Mouse (Mus musculus) ES-E14 (cell line): Measurements from ENCODE around the gene Desi1. TPM values are rescaled to one million over a fixed set of nuclear protein-coding genes. Genes with fewer than 3 reads are reported as not detected.

Experiments
- DNase-seq: peaks from one replicate; pipeline ENCODE4 v3.0.0-alpha.2; 2013; ENCODE audit warnings: low read depth, low spot score
- H3K27ac ChIP-seq: 2 replicates; pipeline ENCODE4 v1.5.1; 2012; ENCODE audit warnings: low read depth, mild to moderate bottlenecking, low read length, moderate library complexity, mixed read lengths; ENCODE audit not compliant: poor library complexity, insufficient read depth, severe bottlenecking
- H3K36me3 ChIP-seq: 2 replicates; pipeline ENCODE4 v1.6.1; 2012; ENCODE audit warnings: mild to moderate bottlenecking, low read length, moderate library complexity, mixed read lengths; ENCODE audit not compliant: control insufficient read depth, poor library complexity, insufficient read depth, severe bottlenecking
- H3K4me1 ChIP-seq, 2 experiments: fragments of 150-350 bp in 1 of 2; sonication (generic) in 1 of 2; 2 replicates each; pipeline ENCODE4 v1.6.1; 2012; ENCODE audit warnings: low read length in 2 of 2, mild to moderate bottlenecking in 1 of 2, mixed read lengths in 1 of 2; ENCODE audit not compliant: control insufficient read depth in 2 of 2, insufficient read depth in 2 of 2, poor library complexity in 1 of 2
- H3K4me3 ChIP-seq, 2 experiments: fragments of 150-350 bp in 1 of 2; sonication (generic) in 1 of 2; 2 replicates each; pipeline ENCODE4 v1.5.1; 2012; ENCODE audit warnings: low read length in 2 of 2, low read depth in 1 of 2, mild to moderate bottlenecking in 1 of 2, mixed read lengths in 1 of 2; ENCODE audit not compliant: insufficient read depth in 1 of 2, poor library complexity in 1 of 2, severe bottlenecking in 1 of 2
- H3K9ac ChIP-seq: 2 replicates; pipeline ENCODE4 v1.6.1; 2012; ENCODE audit warnings: low read depth, mild to moderate bottlenecking, low read length, mixed read lengths; ENCODE audit not compliant: poor library complexity, insufficient read depth, severe bottlenecking
- H3K9me3 ChIP-seq: fragments of 150-350 bp; sonication (generic); 2 replicates; pipeline ENCODE4 v1.6.1; 2012; ENCODE audit warnings: low read depth, mild to moderate bottlenecking, low read length; ENCODE audit not compliant: control insufficient read depth, insufficient read depth
- CHD2 ChIP-seq: IDR thresholded peaks from 2 replicates; pipeline ENCODE4 v1.6.1; 2014; ENCODE audit warnings: mild to moderate bottlenecking, low read depth, low read length, inconsistent platforms
- HCFC1 ChIP-seq: IDR thresholded peaks from 2 replicates; pipeline ENCODE4 v1.6.1; 2012; ENCODE audit warnings: low read length, inconsistent platforms, borderline replicate concordance; ENCODE audit not compliant: insufficient read depth
- MAFK ChIP-seq: IDR thresholded peaks from 2 replicates; pipeline ENCODE4 v1.6.1; 2014; ENCODE audit warnings: mild to moderate bottlenecking, low read depth, low read length, inconsistent platforms; ENCODE audit not compliant: insufficient read depth
- ZC3H11A ChIP-seq: IDR thresholded peaks from 2 replicates; pipeline ENCODE4 v1.6.1; 2012; ENCODE audit warnings: low read depth, mild to moderate bottlenecking, inconsistent platforms, low read length, borderline replicate concordance
- ZNF384 ChIP-seq: IDR thresholded peaks from 2 replicates; pipeline ENCODE4 v1.6.1; 2012; ENCODE audit warnings: low read depth, low read length, inconsistent platforms
- in situ Hi-C, 2 experiments: fragments of 600-800 bp; cut with MboI; formaldehyde crosslinking; loops; one replicate each; pipeline ENCODE4 v1.15.1; 2025; ENCODE audit warnings: low sequenced_read_pairs in 2 of 2, inconsistent platforms in 1 of 2; ENCODE audit not compliant: unreplicated experiment in 2 of 2
- total RNA-seq: library from RNA; depleted of rRNA; stranded (reverse); fragments of 300-350 nt; gene quantifications from 2 replicates; pipeline ENCODE4 v1.2.3, GENCODE M21; 2012; rRNA removed

Desi1 gene
- 8.8 and 15.9 TPM in 2 replicates for total RNA-seq

GRCm38 (mm10) chr15:82033762-82034161, at the start of gene Desi1:
Gene Desi1 (minus strand): TSS chr15:82033862.
- no peak within 1 kb of the TSS for H3K9ac ChIP-seq
- in situ Hi-C loops, result no loop called here
- H3K36me3 ChIP-seq, result peaks cover 58% of the 10 kb centered on the region
- no peak within 1 kb of the TSS for H3K27ac ChIP-seq
- H3K4me3 ChIP-seq, result no peak within 1 kb of the TSS
- no peaks in the 10 kb centered on the region for H3K9me3 ChIP-seq
- TF ChIP-seq ZC3H11A, result no peak
- TF ChIP-seq ZNF384, result no peak
- TF ChIP-seq CHD2, result no peak
- no peak for TF ChIP-seq MAFK
- TF ChIP-seq HCFC1, result no peak
- no peak for DNase-seq
- H3K4me1 ChIP-seq, result 0 out of 4 replicates have a peak, but pooled peaks cover 0 to 3% of the 10 kb centered on the region in 2 experiments

- H3K9me3 ChIP-seq, result no peaks in the 10 kb centered on the region; the same call in 1 of the 2 replicates
- in situ Hi-C loops, result no loop called here
- no peak overlapping the region for H3K27ac ChIP-seq
- TF ChIP-seq MAFK (no peak), HCFC1 (no peak), ZC3H11A (no peak), ZNF384 (no peak), CHD2 (no peak)
- H3K4me3 ChIP-seq, result no peak overlapping the region
- no peak for DNase-seq
- no peak overlapping the region for H3K9ac ChIP-seq
- no peaks in the 10 kb centered on the region; a peak in 1 of 4 replicates for H3K4me1 ChIP-seq
- H3K36me3 ChIP-seq, result no peaks in the 10 kb centered on the region
These were observed 47.5 kb upstream of the Desi1 start for GRCm38 (mm10) chr15:82081161-82081560.

DNA sequence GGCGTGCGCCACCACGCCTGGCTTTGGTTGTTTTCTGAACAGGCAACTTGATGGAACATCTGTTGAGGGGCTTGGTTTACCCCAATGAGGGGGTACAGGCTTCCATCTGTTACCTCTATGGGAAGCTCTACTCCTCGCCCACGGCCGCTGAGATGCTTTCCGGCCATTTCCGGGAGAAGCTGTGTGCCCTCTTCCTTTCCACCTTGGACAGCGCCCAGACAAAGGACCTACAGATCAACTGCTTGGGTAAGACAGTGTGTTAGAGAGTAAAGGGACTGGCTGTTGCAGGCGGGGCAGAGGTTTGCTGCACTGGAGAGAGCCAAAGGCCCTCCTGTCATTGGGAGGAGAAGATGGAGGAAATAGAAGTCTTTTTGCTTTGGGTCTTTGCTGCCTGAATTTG, 46.2 kb upstream of the Desi1 start:
- Histone ChIP-seq H3K4me3 (no peak overlapping the region), H3K36me3 (no peaks in the 10 kb centered on the region), H3K9ac (no peak overlapping the region), H3K4me1 (no peaks in the 10 kb centered on the region; a peak in 1 of 4 replicates), H3K9me3 (no peaks in the 10 kb centered on the region; the same call in 1 of the 2 replicates), H3K27ac (no peak overlapping the region)
- TF ChIP-seq ZNF384 (no peak), CHD2 (no peak), MAFK (no peak), HCFC1 (no peak)
- peak; percentile 56 for DNase-seq
- in situ Hi-C loops, result no loop called here

DNA sequence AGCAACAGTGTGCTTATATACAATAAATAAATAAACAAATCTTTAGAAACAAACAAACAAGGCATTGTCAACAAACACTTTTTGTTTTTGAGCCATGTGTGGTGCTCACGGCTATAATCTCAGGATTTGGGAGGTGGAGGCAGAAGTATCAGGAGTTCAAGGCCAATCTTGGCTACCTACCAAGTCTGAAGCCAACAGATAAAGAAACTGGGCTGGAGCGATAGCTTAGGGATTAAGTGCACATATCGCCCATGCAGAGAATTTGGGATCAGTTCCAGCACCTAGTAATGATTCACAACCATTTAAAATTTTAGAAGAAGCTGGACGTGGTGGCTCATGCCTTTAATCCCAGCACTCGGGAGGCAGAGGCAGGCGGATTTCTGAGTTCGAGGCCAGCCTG, 39.8 kb upstream of the Desi1 start:
- Histone ChIP-seq H3K4me3 (no peak overlapping the region), H3K9me3 (no peaks in the 10 kb centered on the region), H3K4me1 (no peaks in the 10 kb centered on the region; a peak in 1 of 4 replicates), H3K9ac (no peak overlapping the region), H3K27ac (no peak overlapping the region), H3K36me3 (no peaks in the 10 kb centered on the region)
- DNase-seq, result no peak
- in situ Hi-C loops, result loop anchor here in 1 of 2 experiments (25.0 kb wide), 1 partner anchor 164 kb away; the partner anchor contains the start of gene Cenpm
- TF ChIP-seq MAFK (no peak), ZNF384 (no peak), ZC3H11A (no peak), CHD2 (no peak), HCFC1 (no peak)
